Mouse (Mus musculus) olfactory bulb, adult 2 months (tissue): ENCODE measurements around the gene Mest.

ENCODE experiments used
- CTCF ChIP-seq: fragments of 200-500 bp; IDR thresholded peaks from 2 replicates; pipeline ENCODE4 v1.5.1; 2012; ENCODE audit warnings: low read depth, mild to moderate bottlenecking, low read length, moderate library complexity; ENCODE audit not compliant: insufficient read depth
- POLR2A ChIP-seq: fragments of 200-500 bp; IDR thresholded peaks from 2 replicates; pipeline ENCODE4 v1.6.1; 2012; ENCODE audit warnings: mild to moderate bottlenecking, low read depth, low read length, moderate library complexity; ENCODE audit not compliant: insufficient read depth

DNA sequence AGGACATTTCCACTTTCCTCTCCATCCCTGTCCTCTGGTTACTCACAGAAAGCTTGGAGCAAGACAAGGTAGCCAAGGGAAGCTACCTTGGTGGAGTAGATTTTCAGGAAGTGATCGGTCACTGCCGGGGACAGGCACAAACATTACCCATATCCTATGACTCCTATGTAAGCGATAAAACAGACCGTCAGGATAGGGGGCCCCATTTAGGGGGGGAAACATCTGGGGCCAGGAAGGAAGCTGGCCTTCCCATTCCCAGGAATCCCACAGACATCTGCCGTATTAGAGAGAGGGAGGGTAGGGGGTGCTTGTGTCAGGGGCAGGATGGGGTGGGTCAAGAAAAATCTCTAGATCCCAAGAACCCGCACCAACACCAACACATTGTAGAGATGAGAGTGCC is 23.2 kb upstream of the Mest start:
- TF ChIP-seq CTCF, result no peak
- TF ChIP-seq POLR2A, result no peak
